In genomic region chr19:5425906-5426565, GRCm38 (mm10) we compare ENCODE assay signal across 10 mouse cellular contexts. TPM values are rescaled to one million over a fixed set of nuclear protein-coding genes. Genes with fewer than 3 reads are reported as not detected.
DNase-seq lines count a peak whose midpoint lies in the region; ATAC-seq and TF ChIP-seq lines count a peak whose summit lies in the region.
"Had no signal": no experiment of that assay in that cellular context is flagged by ENCODE, and none has a peak within 500 bp of the region (broad histone marks: within the 10 kb centered on the region; RNA-seq: fewer than 3 reads in every experiment).

No protein-coding gene starts in this region.

- intact Hi-C loops in heart, postnatal 10 days (cut with DNase I), result no loop called here

- DNase-seq in heart, postnatal 10 days, result no peak
- DNase-seq in G1E (ENCODE audit: low spot score), result no peak
- no peak for DNase-seq in forebrain, embryonic 11.5 days (ENCODE audit: low spot score)
- DNase-seq in liver, embryonic 11.5 days (ENCODE audit: low spot score), result no peak
- no peak for DNase-seq in ovary, postnatal 10 days (ENCODE audit: low spot score)
- no peak for DNase-seq in frontal cortex, postnatal 14 days (ENCODE audit: low spot score in 2 of 2)
- no peak for DNase-seq in T-cell, adult 2 months (ENCODE audit: low spot score)

- H3K27ac ChIP-seq in heart, embryonic 15.5 days, result peak overlapping the region; percentile 95
- peak overlapping the region; percentile 66; the same call in 1 of the 2 replicates for H3K27ac ChIP-seq in forebrain, embryonic 11.5 days (ENCODE audit: low read depth, low read length)
- H3K27ac ChIP-seq in liver, embryonic 11.5 days (ENCODE audit: low read depth, low read length), result 0 out of 2 replicates have a peak overlapping the region, but pooled peaks have one; percentile 74

- no peak for ATAC-seq in heart, embryonic 15.5 days (replicated peaks; ENCODE audit: insufficient number of reproducible peaks, insufficient read depth, low FRiP score, low read depth)
- no peak for ATAC-seq in G1E (ENCODE audit: extremely low read depth, insufficient number of reproducible peaks, low FRiP score, poor library complexity, severe bottlenecking)
- ATAC-seq in forebrain, embryonic 11.5 days (replicated peaks; ENCODE audit: low FRiP score), result no peak
- no peak for ATAC-seq in liver, embryonic 11.5 days (replicated peaks; ENCODE audit: low FRiP score)

- H3K4me3 ChIP-seq in heart, embryonic 15.5 days, result peak overlapping the region; percentile 83
- H3K4me3 ChIP-seq in G1E (ENCODE audit: low read depth, low read length), result peak overlapping the region; percentile 100
- peak overlapping the region; percentile 83 for H3K4me3 ChIP-seq in forebrain, embryonic 11.5 days (ENCODE audit: low read depth, low read length)
- peak overlapping the region; percentile 88 for H3K4me3 ChIP-seq in liver, embryonic 11.5 days (ENCODE audit: low read depth, low read length)

- 86% methylated on average over 18 of the region's 18 CpGs for WGBS in heart, embryonic 15.5 days
- WGBS in forebrain, embryonic 11.5 days, result 88% methylated on average over 18 of the region's 18 CpGs
- 85% methylated on average over 18 of the region's 18 CpGs for WGBS in liver, embryonic 11.5 days

- no peaks in the 10 kb centered on the region for H3K27me3 ChIP-seq in heart, embryonic 15.5 days
- no peaks in the 10 kb centered on the region for H3K27me3 ChIP-seq in G1E (ENCODE audit: insufficient read depth, low read length)
- H3K27me3 ChIP-seq in forebrain, embryonic 11.5 days (ENCODE audit: control insufficient read depth, insufficient read depth, low read length), result no peaks in the 10 kb centered on the region
- no peaks in the 10 kb centered on the region for H3K27me3 ChIP-seq in liver, embryonic 11.5 days (replicated peaks; ENCODE audit: control insufficient read depth, insufficient read depth, low read length)
- H3K27me3 ChIP-seq: Patski had no signal

- peak overlapping the region; percentile 94 for H3K9ac ChIP-seq in heart, embryonic 15.5 days
- H3K9ac ChIP-seq in forebrain, embryonic 11.5 days (ENCODE audit: low read length), result peak overlapping the region; percentile 94
- H3K9ac ChIP-seq in liver, embryonic 11.5 days (ENCODE audit: low read depth, low read length), result peak overlapping the region; percentile 91

- peaks cover 19% of the 10 kb centered on the region for H3K36me3 ChIP-seq in heart, embryonic 15.5 days
- peaks cover 70% of the 10 kb centered on the region for H3K36me3 ChIP-seq in G1E (replicated peaks)
- H3K36me3 ChIP-seq in forebrain, embryonic 11.5 days (ENCODE audit: control insufficient read depth, insufficient read depth, low read length), result peaks cover 7% of the 10 kb centered on the region; the same call in 1 of the 2 replicates
- H3K36me3 ChIP-seq in liver, embryonic 11.5 days (ENCODE audit: control insufficient read depth, insufficient read depth, low read length), result peaks cover 15% of the 10 kb centered on the region; the same call in 1 of the 2 replicates

- no peaks in the 10 kb centered on the region for H3K9me3 ChIP-seq in heart, embryonic 15.5 days (replicated peaks)
- no peaks in the 10 kb centered on the region for H3K9me3 ChIP-seq in G1E (replicated peaks)
- no peaks in the 10 kb centered on the region for H3K9me3 ChIP-seq in forebrain, embryonic 11.5 days (ENCODE audit: control insufficient read depth, low read length)
- no peaks in the 10 kb centered on the region for H3K9me3 ChIP-seq in liver, embryonic 11.5 days (ENCODE audit: control insufficient read depth, low read length)

- H3K4me1 ChIP-seq in heart, embryonic 15.5 days (replicated peaks), result peaks cover 41% of the 10 kb centered on the region
- H3K4me1 ChIP-seq in G1E (ENCODE audit: insufficient read depth, low read depth, low read length), result peaks cover 52% of the 10 kb centered on the region
- H3K4me1 ChIP-seq in forebrain, embryonic 11.5 days (replicated peaks; ENCODE audit: control insufficient read depth, insufficient read depth, low read length), result peaks cover 17% of the 10 kb centered on the region; the same call in 1 of the 2 replicates
- peaks cover 21% of the 10 kb centered on the region for H3K4me1 ChIP-seq in liver, embryonic 11.5 days (replicated peaks; ENCODE audit: control insufficient read depth, insufficient read depth, low read length)

- peak overlapping the region; percentile 75 for H3K4me2 ChIP-seq in heart, embryonic 15.5 days
- H3K4me2 ChIP-seq in forebrain, embryonic 11.5 days (ENCODE audit: low read depth, low read length, severe bottlenecking), result peak overlapping the region; percentile 85
- peak overlapping the region; percentile 86 for H3K4me2 ChIP-seq in liver, embryonic 11.5 days

- TF ChIP-seq CTCF in G1E (IDR thresholded peaks at IDR 0.05; ENCODE audit: low read depth, low read length), result no peak

RNA-seq across cellular contexts. Expression of gene AI837181, which starts 1.1 kb away (rescaled TPM):
- 34.8 and 46.9 TPM in 2 replicates for polyA plus RNA-seq in heart, embryonic 15.5 days (2015; fragmentation: Nextera tagmentation; extraction: Ambion mirVana)
- total RNA-seq in heart, postnatal 10 days (2021), result 10 to 100 TPM; 40.3 to 43.8 TPM
- 29.8 and 30.5 TPM in 2 replicates for total RNA-seq in G1E (2014; fragmentation: Nextera tagmentation)
- 10.2 and 10.5 TPM in 2 replicates for total RNA-seq in G1E (2017)
- polyA plus RNA-seq in G1E (2012), result 59.5 and 68.5 TPM in 2 replicates
- polyA plus RNA-seq in forebrain, embryonic 11.5 days (2014; fragmentation: Nextera tagmentation; extraction: Ambion mirVana), result 34.6 and 42.0 TPM in 2 replicates
- polyA plus RNA-seq in liver, embryonic 11.5 days (2014; fragmentation: Nextera tagmentation; extraction: Ambion mirVana), result 24.2 and 27.2 TPM in 2 replicates

RNA-seq across cellular contexts. Expression of gene Drap1, which starts 1.3 kb away (rescaled TPM):
- 205 and 220 TPM in 2 replicates for polyA plus RNA-seq in heart, embryonic 15.5 days (2015; fragmentation: Nextera tagmentation; extraction: Ambion mirVana)
- total RNA-seq in heart, postnatal 10 days (2021), result 100 to 1,000 TPM; 240 to 260 TPM
- 44.6 and 46.0 TPM in 2 replicates for total RNA-seq in G1E (2014; fragmentation: Nextera tagmentation)
- total RNA-seq in G1E (2017), result 81.5 and 87.0 TPM in 2 replicates
- polyA plus RNA-seq in G1E (2012), result 305 and 329 TPM in 2 replicates
- polyA plus RNA-seq in forebrain, embryonic 11.5 days (2014; fragmentation: Nextera tagmentation; extraction: Ambion mirVana), result 193 and 202 TPM in 2 replicates
- polyA plus RNA-seq in liver, embryonic 11.5 days (2014; fragmentation: Nextera tagmentation; extraction: Ambion mirVana), result 124 and 151 TPM in 2 replicates

RNA-seq across cellular contexts. Expression of gene Fosl1, which starts 21.3 kb away (rescaled TPM):
- not detected in 2 replicates for polyA plus RNA-seq in heart, embryonic 15.5 days (2015; fragmentation: Nextera tagmentation; extraction: Ambion mirVana)
- total RNA-seq in heart, postnatal 10 days (2021), result not detected
- total RNA-seq in G1E (2014; fragmentation: Nextera tagmentation) (0.90 and 3.0 TPM in 2 replicates), G1E (2017) (1.9 and 2.3 TPM in 2 replicates)
- polyA plus RNA-seq in G1E (2012), result 3.4 and 3.6 TPM in 2 replicates
- not detected in 2 replicates for polyA plus RNA-seq in forebrain, embryonic 11.5 days (2014; fragmentation: Nextera tagmentation; extraction: Ambion mirVana)
- polyA plus RNA-seq in liver, embryonic 11.5 days (2014; fragmentation: Nextera tagmentation; extraction: Ambion mirVana), result 0.52 and 0.59 TPM in 2 replicates
- total RNA-seq: layer of hippocampus, postnatal 36 days had no signal

RNA-seq across cellular contexts. Expression of gene Tsga10ip, which starts 23.7 kb away (rescaled TPM):
- 2.0 TPM in 2 replicates for polyA plus RNA-seq in heart, embryonic 15.5 days (2015; fragmentation: Nextera tagmentation; extraction: Ambion mirVana)
- total RNA-seq in heart, postnatal 10 days (2021), result not detected
- total RNA-seq in G1E (2014; fragmentation: Nextera tagmentation), result 1.3 TPM in 1 of 2 replicates, not detected in the other
- total RNA-seq in G1E (2017), result 0.11 TPM in 1 of 2 replicates, not detected in the other
- polyA plus RNA-seq in G1E (2012), result 0.74 and 1.5 TPM in 2 replicates
- polyA plus RNA-seq in forebrain, embryonic 11.5 days (2014; fragmentation: Nextera tagmentation; extraction: Ambion mirVana), result not detected in 2 replicates
- polyA plus RNA-seq in liver, embryonic 11.5 days (2014; fragmentation: Nextera tagmentation; extraction: Ambion mirVana), result 0.30 and 1.2 TPM in 2 replicates
- total RNA-seq: layer of hippocampus, postnatal 36 days had no signal

RNA-seq across cellular contexts. Expression of gene Ccdc85b, which starts 31.7 kb away (rescaled TPM):
- 9.0 and 9.9 TPM in 2 replicates for polyA plus RNA-seq in heart, embryonic 15.5 days (2015; fragmentation: Nextera tagmentation; extraction: Ambion mirVana)
- total RNA-seq in heart, postnatal 10 days (2021), result 10 to 100 TPM; 12.5 to 14.5 TPM
- total RNA-seq in G1E (2014; fragmentation: Nextera tagmentation) (1.9 and 3.3 TPM in 2 replicates), G1E (2017) (3.0 and 4.1 TPM in 2 replicates)
- polyA plus RNA-seq in G1E (2012), result 13.1 and 16.9 TPM in 2 replicates
- 6.5 and 6.6 TPM in 2 replicates for polyA plus RNA-seq in forebrain, embryonic 11.5 days (2014; fragmentation: Nextera tagmentation; extraction: Ambion mirVana)
- 5.8 and 6.3 TPM in 2 replicates for polyA plus RNA-seq in liver, embryonic 11.5 days (2014; fragmentation: Nextera tagmentation; extraction: Ambion mirVana)
